Mouse (Mus musculus) hindbrain, embryonic 14.5 days (tissue): Measurements from ENCODE around the gene Oas3. TPM values are rescaled to one million over a fixed set of nuclear protein-coding genes. Genes with fewer than 3 reads are reported as not detected.
"Not testable (repeated sequence)": the region's sequence is repeated elsewhere in the genome, so short reads cannot be mapped to it uniquely, and the experiment has no call there.

Source experiments
- ATAC-seq: fragments of 200-750 bp; cut with Nextera tagmentation; 2 replicates; pipeline ENCODE4 v1.8.0; 2017; ENCODE audit warnings: moderate number of reproducible peaks, mild to moderate bottlenecking, moderate TSS enrichment, moderate library complexity; ENCODE audit not compliant: low FRiP score
- DNase-seq: peaks from one replicate; pipeline ENCODE4 v3.0.0-alpha.2; 2015; ENCODE audit warnings: low spot score
- H3K27ac ChIP-seq: fragments of 300-500 bp; sonication (generic); 2 replicates; pipeline ENCODE4 v1.5.1; 2014; ENCODE audit warnings: mild to moderate bottlenecking, moderate library complexity
- H3K27me3 ChIP-seq: fragments of 300-500 bp; sonication (generic); 2 replicates; pipeline ENCODE4 v1.6.1; 2014; ENCODE audit warnings: mild to moderate bottlenecking, low read length, mixed read lengths; ENCODE audit not compliant: control insufficient read depth, insufficient read depth
- H3K36me3 ChIP-seq: fragments of 300-500 bp; sonication (generic); replicated peaks from 2 replicates; pipeline ENCODE4 v1.6.1; 2014; ENCODE audit not compliant: control insufficient read depth, insufficient read depth
- H3K4me1 ChIP-seq: fragments of 300-500 bp; sonication (generic); replicated peaks from 2 replicates; pipeline ENCODE4 v1.6.1; 2014; ENCODE audit warnings: antibody characterized with exemption, low read length, mixed read lengths; ENCODE audit not compliant: control insufficient read depth, insufficient read depth
- H3K4me2 ChIP-seq: fragments of 300-500 bp; sonication (generic); replicated peaks from 2 replicates; pipeline ENCODE4 v1.6.1; 2014; ENCODE audit warnings: mild to moderate bottlenecking, moderate library complexity
- H3K4me3 ChIP-seq: fragments of 300-500 bp; sonication (generic); replicated peaks from 2 replicates; pipeline ENCODE4 v1.5.1; 2014; ENCODE audit warnings: mild to moderate bottlenecking, low read length
- H3K9ac ChIP-seq: fragments of 300-500 bp; sonication (generic); 2 replicates; pipeline ENCODE4 v1.6.1; 2014
- H3K9me3 ChIP-seq: fragments of 300-500 bp; sonication (generic); 2 replicates; pipeline ENCODE4 v1.6.1; 2016; ENCODE audit warnings: low read length; ENCODE audit not compliant: control insufficient read depth
- WGBS: fragments of 180-500 bp; shearing (Covaris S2); extraction: QIAGEN DNeasy Blood & Tissue Kit; methylation state at CpG from one replicate; pipeline ENCODE4 v1.1.7; 2014; 5-methylcytosine and 5-hydroxymethylcytosine counted together
- polyA plus RNA-seq: library from polyadenylated mRNA; unstranded; fragments of >200 nt; fragmentation: Nextera tagmentation; extraction: Ambion mirVana; gene quantifications from 2 replicates; pipeline ENCODE4 v1.2.1, GENCODE M21; 2014

Gene Oas3
- polyA plus RNA-seq, 1 experiment from 2014 or later = 0.95 TPM

DNA sequence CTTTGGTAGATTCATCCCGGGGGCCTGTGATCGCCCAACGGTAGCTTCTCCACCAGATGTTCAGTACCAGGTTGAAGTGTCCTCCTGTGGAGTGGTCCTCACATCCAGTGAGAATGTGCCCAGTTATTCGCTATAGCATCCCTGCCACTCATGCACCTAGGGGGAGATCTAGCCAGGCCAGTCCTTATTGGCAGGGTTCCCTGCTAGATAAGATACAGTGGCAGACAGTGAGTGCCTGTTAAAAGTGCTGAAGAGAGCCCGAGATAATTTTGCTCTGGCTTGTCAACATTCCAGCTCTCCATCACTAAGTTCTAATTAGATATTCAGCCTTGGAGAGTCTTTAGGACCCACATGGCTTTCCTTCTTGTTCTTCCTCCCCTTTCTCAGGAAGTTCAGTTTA lies 20.7 kb upstream of the Oas3 start:
- H3K9me3 ChIP-seq, H3K4me2 ChIP-seq, H3K36me3 ChIP-seq, H3K27ac ChIP-seq, H3K9ac ChIP-seq, H3K27me3 ChIP-seq, DNase-seq, ATAC-seq, H3K4me1 ChIP-seq, H3K4me3 ChIP-seq: not testable (repeated sequence)
- 78% methylated on average over 5 of the region's 5 CpGs for WGBS

DNA sequence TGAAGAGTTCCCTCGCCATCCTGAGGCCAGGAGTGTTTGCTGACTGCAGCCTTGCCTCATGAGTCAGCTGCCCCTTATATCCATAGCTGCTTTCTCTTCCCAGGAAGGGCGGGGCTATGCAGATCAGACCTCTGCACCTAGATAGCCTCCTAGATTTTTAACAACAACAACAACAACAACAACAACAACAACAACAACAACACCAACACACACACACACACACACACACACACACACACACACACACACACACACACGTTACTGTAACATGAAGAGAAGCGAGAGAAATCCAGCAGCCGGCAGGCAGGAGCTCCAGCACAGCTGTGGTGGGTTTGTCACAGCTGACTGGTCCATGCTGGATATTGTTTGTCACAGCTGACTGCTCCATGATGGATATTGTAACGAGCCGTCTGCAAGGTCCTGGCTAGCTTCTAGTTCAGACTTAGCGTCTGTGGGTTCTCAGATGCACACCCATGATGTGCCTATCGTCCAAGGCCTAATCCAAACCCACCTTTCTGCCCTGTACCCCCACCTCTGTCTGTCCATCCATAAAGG lies 18.1 kb upstream of the Oas3 start, which contains the start of gene Oas1e:
Gene Oas1e (minus strand): TSS at position 51 of the 555 bp plus-strand sequence.
- H3K4me3 ChIP-seq, H3K27me3 ChIP-seq, H3K9ac ChIP-seq, H3K36me3 ChIP-seq, H3K4me1 ChIP-seq, H3K9me3 ChIP-seq, H3K27ac ChIP-seq, ATAC-seq, H3K4me2 ChIP-seq, DNase-seq: not testable (repeated sequence)
- WGBS = 56% methylated on average over 9 of the region's 9 CpGs

DNA sequence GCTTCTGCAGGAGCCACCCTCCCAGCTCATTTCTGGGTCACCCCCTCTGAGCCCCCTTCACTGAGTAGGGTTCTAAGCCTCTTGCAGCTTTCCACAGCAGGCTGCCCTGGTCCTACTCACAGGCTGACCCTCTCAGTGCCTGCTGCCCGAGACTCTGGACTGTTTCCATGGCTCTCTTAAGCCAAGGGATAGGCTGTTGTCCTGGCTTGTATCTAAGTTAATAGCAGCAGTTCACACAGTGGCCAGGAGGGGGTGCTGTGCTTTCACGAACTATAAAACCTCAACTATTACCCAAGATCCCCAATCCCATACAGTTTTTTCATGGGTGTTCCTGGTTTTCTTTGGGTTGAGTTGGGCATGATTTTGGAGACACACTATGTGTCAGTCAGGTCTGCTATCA lies 15.6 kb upstream of the Oas3 start:
- ATAC-seq = no peak

DNA sequence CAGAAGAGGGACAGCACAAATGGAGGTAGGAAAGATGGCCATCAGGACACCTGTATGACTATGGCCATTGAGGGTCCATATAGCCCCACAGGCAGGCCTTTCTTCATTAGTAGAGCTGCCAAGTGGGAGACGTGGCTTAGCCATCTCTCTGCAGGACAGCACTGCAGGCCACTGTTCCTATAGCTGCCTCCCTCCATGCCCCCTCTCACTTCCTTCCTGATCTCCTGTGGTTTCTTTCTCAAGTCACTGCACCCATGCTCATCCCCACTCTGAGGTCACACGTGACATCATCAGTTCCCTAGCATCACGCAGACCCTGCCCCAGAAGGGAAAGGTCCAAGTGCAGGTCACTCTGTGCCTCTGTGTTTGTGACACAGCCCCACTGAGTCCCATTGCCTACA lies 9.6 kb upstream of the Oas3 start:
- Histone ChIP-seq H3K4me1 (no peaks in the 10 kb centered on the region), H3K27ac (no peak overlapping the region), H3K9ac (no peak overlapping the region), H3K4me2 (no peak overlapping the region), H3K4me3 (no peak overlapping the region), H3K9me3 (no peaks in the 10 kb centered on the region), H3K36me3 (no peaks in the 10 kb centered on the region), H3K27me3 (no peaks in the 10 kb centered on the region)
- DNase-seq (no peak), ATAC-seq (no peak)
- 65% methylated on average over 3 of the region's 3 CpGs for WGBS

More for the DNA sequence above, 15.6 kb upstream of the Oas3 start:
- no peaks in the 10 kb centered on the region for H3K36me3 ChIP-seq
- 38% methylated on average over 2 of the region's 2 CpGs for WGBS
- no peak overlapping the region for H3K4me3 ChIP-seq
- no peaks in the 10 kb centered on the region for H3K4me1 ChIP-seq
- H3K4me2 ChIP-seq = no peak overlapping the region
- no peak overlapping the region for H3K9ac ChIP-seq
- H3K9me3 ChIP-seq = no peaks in the 10 kb centered on the region
- peak; percentile 75 for DNase-seq
- no peaks in the 10 kb centered on the region for H3K27me3 ChIP-seq
- no peak overlapping the region for H3K27ac ChIP-seq

DNA sequence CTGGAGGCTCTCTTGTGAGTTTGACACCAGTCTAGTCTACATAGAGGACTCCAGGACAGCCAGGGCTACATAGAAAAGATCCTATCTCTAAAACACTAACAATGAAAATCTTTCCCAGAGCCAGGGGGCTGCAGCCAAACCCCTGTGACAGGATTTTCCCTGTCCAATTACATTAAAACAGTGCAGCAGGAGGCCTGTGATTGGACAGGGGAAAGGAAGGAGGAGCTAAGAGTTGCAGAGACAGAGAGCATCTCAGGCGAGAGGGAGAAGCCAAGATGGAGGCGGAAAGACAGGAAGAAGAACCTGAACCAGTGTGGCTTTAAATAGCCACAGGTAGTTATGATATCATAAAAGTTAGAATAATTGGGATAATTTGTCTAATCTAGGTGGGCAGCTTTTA lies 5.0 kb upstream of the Oas3 start:
- Histone ChIP-seq H3K4me2 (no peak overlapping the region), H3K9me3 (no peaks in the 10 kb centered on the region), H3K27me3 (no peaks in the 10 kb centered on the region), H3K4me1 (no peaks in the 10 kb centered on the region), H3K27ac (no peak overlapping the region), H3K9ac (no peak overlapping the region), H3K36me3 (no peaks in the 10 kb centered on the region), H3K4me3 (no peak overlapping the region)
- ATAC-seq (no peak), DNase-seq (no peak)
- WGBS = 76% methylated on average over 2 of the region's 2 CpGs

DNA sequence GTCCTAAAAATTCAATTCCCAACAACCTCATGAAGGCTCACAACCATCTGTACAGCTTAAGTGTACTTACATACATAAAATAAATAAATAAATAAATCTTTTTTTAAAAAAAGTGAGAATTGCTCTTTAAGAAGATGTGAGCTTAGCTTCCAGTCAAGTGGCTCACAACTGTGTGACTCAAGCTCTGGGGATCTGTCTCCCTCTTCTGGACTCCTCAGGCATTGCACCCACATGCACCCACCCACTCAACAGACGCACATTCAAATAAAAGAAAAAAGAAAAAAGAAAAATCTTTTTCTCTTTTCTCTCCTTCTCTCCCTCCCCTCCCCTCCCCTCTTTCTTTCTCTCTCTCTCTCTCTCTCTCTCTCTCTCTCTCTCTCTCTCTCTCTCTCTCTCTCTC lies 4.2 kb upstream of the Oas3 start:
- no peak overlapping the region for H3K9ac ChIP-seq
- no peaks in the 10 kb centered on the region for H3K9me3 ChIP-seq
- H3K4me2 ChIP-seq = no peak overlapping the region
- 100% methylated on average over 1 of the region's 1 CpGs for WGBS
- no peak for DNase-seq
- H3K4me3 ChIP-seq = no peak overlapping the region
- H3K27ac ChIP-seq = no peak overlapping the region
- H3K27me3 ChIP-seq = no peaks in the 10 kb centered on the region
- no peaks in the 10 kb centered on the region for H3K36me3 ChIP-seq
- no peak for ATAC-seq
- no peaks in the 10 kb centered on the region for H3K4me1 ChIP-seq

DNA sequence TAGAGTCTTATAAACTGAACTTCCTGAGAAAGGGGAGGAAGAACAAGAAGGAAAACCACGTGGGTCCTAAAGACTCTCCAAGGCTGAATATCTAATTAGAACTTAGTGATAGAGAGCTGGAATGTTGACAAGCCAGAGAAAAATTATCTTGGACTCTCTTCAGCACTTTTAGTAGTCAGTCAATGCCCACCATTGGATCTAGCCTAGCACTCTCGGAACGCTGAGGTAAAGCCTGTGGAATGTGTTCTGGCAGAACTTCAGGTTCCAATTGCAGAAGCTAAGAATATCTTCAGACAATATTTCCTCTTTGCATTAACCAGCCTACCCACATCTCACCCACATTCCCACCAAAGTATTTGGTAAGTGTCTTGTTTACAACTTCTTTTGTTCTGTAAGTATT lies 2.5 kb upstream of the Oas3 start:
- ATAC-seq (no peak), DNase-seq (no peak)
- no peak overlapping the region for H3K9ac ChIP-seq
- 64% methylated on average over 3 of the region's 3 CpGs for WGBS
- no peak overlapping the region for H3K27ac ChIP-seq
- H3K4me3 ChIP-seq = no peak overlapping the region
- no peaks in the 10 kb centered on the region for H3K9me3 ChIP-seq
- no peaks in the 10 kb centered on the region for H3K27me3 ChIP-seq
- H3K36me3 ChIP-seq = no peaks in the 10 kb centered on the region
- H3K4me1 ChIP-seq = no peaks in the 10 kb centered on the region
- H3K4me2 ChIP-seq = no peak overlapping the region

DNA sequence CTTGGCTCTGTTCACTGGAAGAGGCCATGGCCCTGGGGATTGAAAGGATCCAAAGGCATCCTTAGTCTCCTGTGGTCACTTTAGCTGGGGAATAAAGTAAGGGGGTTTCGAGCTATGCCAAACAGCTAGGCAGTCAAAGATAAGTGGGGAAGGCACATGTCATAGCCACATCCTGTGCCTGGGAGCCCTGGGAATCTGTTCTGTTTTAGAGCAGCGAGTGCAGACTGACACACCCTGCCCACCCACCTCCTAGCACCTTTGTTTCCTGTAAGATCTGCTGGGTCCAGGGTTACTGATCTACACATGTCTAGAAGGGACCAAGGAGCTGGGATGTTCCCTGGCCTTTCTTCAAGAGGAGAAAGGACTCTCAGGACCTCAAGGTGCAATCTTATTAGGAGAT lies 1.5 kb upstream of the Oas3 start:
- WGBS = 81% methylated on average over 2 of the region's 2 CpGs
- H3K36me3 ChIP-seq = no peaks in the 10 kb centered on the region
- H3K9ac ChIP-seq = no peak overlapping the region
- DNase-seq = no peak
- no peak for ATAC-seq
- no peak overlapping the region for H3K4me3 ChIP-seq
- no peaks in the 10 kb centered on the region for H3K9me3 ChIP-seq
- no peak overlapping the region for H3K27ac ChIP-seq
- H3K4me2 ChIP-seq = no peak overlapping the region
- no peaks in the 10 kb centered on the region for H3K27me3 ChIP-seq
- no peaks in the 10 kb centered on the region for H3K4me1 ChIP-seq

DNA sequence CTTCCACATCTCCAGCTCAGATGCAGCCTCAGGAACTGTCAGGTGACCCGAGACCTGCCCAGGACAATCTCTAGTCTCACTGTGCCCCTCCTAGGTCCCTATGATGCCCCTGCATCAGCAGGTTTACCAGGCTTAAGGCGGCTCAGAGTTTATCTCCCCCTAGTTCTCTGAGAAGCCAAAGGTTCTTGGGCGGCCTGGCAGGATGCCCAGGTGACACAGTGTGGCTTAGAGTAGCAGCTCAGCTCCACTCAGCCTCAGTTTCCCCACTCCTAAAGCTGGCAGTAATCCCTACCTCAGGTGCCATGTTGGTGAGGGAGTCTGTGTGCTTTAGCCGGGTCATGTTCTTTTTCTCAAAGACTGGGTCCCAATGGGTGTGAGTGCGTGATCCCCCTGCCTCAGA lies 660 bp downstream of the Oas3 start:
- no peaks in the 10 kb centered on the region for H3K9me3 ChIP-seq
- H3K4me3 ChIP-seq = no peak overlapping the region
- H3K4me1 ChIP-seq = no peaks in the 10 kb centered on the region
- WGBS = 81% methylated on average over 5 of the region's 5 CpGs
- no peak overlapping the region for H3K9ac ChIP-seq
- no peak overlapping the region for H3K27ac ChIP-seq
- no peak for ATAC-seq
- H3K36me3 ChIP-seq = no peaks in the 10 kb centered on the region
- no peaks in the 10 kb centered on the region for H3K27me3 ChIP-seq
- no peak for DNase-seq
- no peak overlapping the region for H3K4me2 ChIP-seq
